Mouse (Mus musculus): ENCODE measurements at regions not wholly inside any gene's neighbourhood (a gene's known extent, or its start where the extent isn't known, plus 50 kb on each side); places are given as distances from the start of the nearest gene placed in this dataset.

DNA sequence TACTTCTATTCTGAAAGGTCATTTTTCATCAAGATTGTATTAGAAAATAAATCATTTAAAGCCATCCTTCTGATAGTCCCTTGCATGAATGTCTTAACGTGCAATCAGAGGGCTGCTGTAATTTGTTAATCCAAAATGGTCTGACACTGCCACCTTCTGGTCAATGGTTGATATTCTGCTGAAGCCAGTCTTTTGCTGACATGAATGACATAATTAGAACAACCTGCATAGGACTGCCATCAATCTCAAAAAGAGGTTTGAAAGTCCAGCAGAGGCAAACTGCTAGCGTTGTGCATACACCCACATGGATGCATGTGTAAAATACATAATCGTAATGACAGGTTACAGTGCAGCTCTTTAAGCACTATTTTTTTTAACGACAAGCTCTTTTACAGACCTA lies 68.1 kb upstream of the Tyrp1 start:
- Histone ChIP-seq H3K9ac (ENCODE audit: low read depth, low read length) (no peak overlapping the region), H3K79me2 (replicated peaks; ENCODE audit: control insufficient read depth, insufficient read depth, low read length) (no peaks in the 10 kb centered on the region), H3K4me3 (no peak overlapping the region), H3K36me3 (ENCODE audit: control insufficient read depth, insufficient read depth, low read length) (no peaks in the 10 kb centered on the region), H3K27ac (no peak overlapping the region), H3K4me1 (ENCODE audit: control insufficient read depth, insufficient read depth, low read length) (no peaks in the 10 kb centered on the region), H3K27me3 (ENCODE audit: control insufficient read depth, insufficient read depth, low read length) (no peaks in the 10 kb centered on the region)
- intact Hi-C loops (cut with DNase I): no loop called here
- peak; percentile 74 for TF ChIP-seq CTCF (IDR thresholded peaks at IDR 0.05)
- TF ChIP-seq POLR2A (IDR thresholded peaks at IDR 0.05; ENCODE audit: insufficient read depth, low read depth, low read length): no peak
- no peak for TF ChIP-seq EP300 (IDR thresholded peaks at IDR 0.05; ENCODE audit: insufficient read depth, low read depth, low read length)
- no peak for DNase-seq
- WGBS: 38% methylated on average over 4 of the region's 4 CpGs

- H3K36me3 ChIP-seq (ENCODE audit: control insufficient read depth, insufficient read depth, low read length): no peaks in the 10 kb centered on the region
- H3K9ac ChIP-seq (ENCODE audit: low read depth, low read length): no peak overlapping the region
- 64% methylated on average over 5 of the region's 5 CpGs for WGBS
- intact Hi-C loops (cut with DNase I): no loop called here
- H3K4me3 ChIP-seq: no peak overlapping the region
- H3K27ac ChIP-seq: no peak overlapping the region
- TF ChIP-seq EP300 (IDR thresholded peaks at IDR 0.05; ENCODE audit: insufficient read depth, low read depth, low read length) (no peak), POLR2A (IDR thresholded peaks at IDR 0.05; ENCODE audit: insufficient read depth, low read depth, low read length) (no peak), CTCF (IDR thresholded peaks at IDR 0.05) (no peak)
- H3K4me1 ChIP-seq (ENCODE audit: control insufficient read depth, insufficient read depth, low read length): no peaks in the 10 kb centered on the region
- no peaks in the 10 kb centered on the region for H3K27me3 ChIP-seq (ENCODE audit: control insufficient read depth, insufficient read depth, low read length)
- DNase-seq: no peak
- H3K79me2 ChIP-seq (replicated peaks; ENCODE audit: control insufficient read depth, insufficient read depth, low read length): no peaks in the 10 kb centered on the region
Measured at GRCm38 (mm10) chr4:80767447-80767846, 66.5 kb upstream of the Tyrp1 start.

Data from heart, adult 2 months (tissue).